Mouse (Mus musculus) midbrain, embryonic 13.5 days (tissue): ENCODE results near the gene Ppp1r15a. TPM values are rescaled to one million over a fixed set of nuclear protein-coding genes. Genes with fewer than 3 reads are reported as not detected.
"Not testable (repeated sequence)": the region's sequence is repeated elsewhere in the genome, so short reads cannot be mapped to it uniquely, and the experiment has no call there.

Experiments used
- ATAC-seq: fragments of 200-750 bp; cut with Nextera tagmentation; 2 replicates; pipeline ENCODE4 v1.8.0; 2017; ENCODE audit warnings: mild to moderate bottlenecking, moderate TSS enrichment, moderate library complexity
- H3K27ac ChIP-seq: fragments of 300-500 bp; sonication (generic); 2 replicates; pipeline ENCODE4 v1.5.1; 2015; ENCODE audit warnings: inconsistent platforms, mild to moderate bottlenecking, moderate library complexity
- H3K27me3 ChIP-seq: fragments of 300-500 bp; sonication (generic); 2 replicates; pipeline ENCODE4 v1.6.1; 2015; ENCODE audit warnings: mild to moderate bottlenecking, inconsistent platforms
- H3K36me3 ChIP-seq: fragments of 300-500 bp; sonication (generic); 2 replicates; pipeline ENCODE4 v1.6.1; 2015; ENCODE audit warnings: mild to moderate bottlenecking, inconsistent platforms
- H3K4me1 ChIP-seq: fragments of 300-500 bp; sonication (generic); replicated peaks from 2 replicates; pipeline ENCODE4 v1.6.1; 2015; ENCODE audit warnings: inconsistent platforms
- H3K4me2 ChIP-seq: fragments of 300-500 bp; sonication (generic); replicated peaks from 2 replicates; pipeline ENCODE4 v1.6.1; 2015; ENCODE audit warnings: moderate library complexity, mild to moderate bottlenecking, inconsistent platforms
- H3K4me3 ChIP-seq: fragments of 300-500 bp; sonication (generic); replicated peaks from 2 replicates; pipeline ENCODE4 v1.5.1; 2015; ENCODE audit warnings: mild to moderate bottlenecking, inconsistent platforms
- H3K9ac ChIP-seq: fragments of 300-500 bp; sonication (generic); replicated peaks from 2 replicates; pipeline ENCODE4 v1.6.1; 2015; ENCODE audit warnings: mild to moderate bottlenecking, inconsistent platforms
- H3K9me3 ChIP-seq: fragments of 300-500 bp; sonication (generic); 2 replicates; pipeline ENCODE4 v1.6.1; 2016; ENCODE audit warnings: mild to moderate bottlenecking, inconsistent platforms
- WGBS: fragments of 180-500 bp; shearing (Covaris S2); methylation state at CpG from one replicate; pipeline ENCODE4 v1.1.7; 2015; 5-methylcytosine and 5-hydroxymethylcytosine counted together
- polyA plus RNA-seq: library from polyadenylated mRNA; unstranded; fragments of >200 nt; fragmentation: Nextera tagmentation; extraction: Ambion mirVana; gene quantifications from 2 replicates; pipeline ENCODE4 v1.2.1, GENCODE M21; 2015

Ppp1r15a gene
- polyA plus RNA-seq, 1 experiment from 2014 or later, result 11.7 TPM

DNA sequence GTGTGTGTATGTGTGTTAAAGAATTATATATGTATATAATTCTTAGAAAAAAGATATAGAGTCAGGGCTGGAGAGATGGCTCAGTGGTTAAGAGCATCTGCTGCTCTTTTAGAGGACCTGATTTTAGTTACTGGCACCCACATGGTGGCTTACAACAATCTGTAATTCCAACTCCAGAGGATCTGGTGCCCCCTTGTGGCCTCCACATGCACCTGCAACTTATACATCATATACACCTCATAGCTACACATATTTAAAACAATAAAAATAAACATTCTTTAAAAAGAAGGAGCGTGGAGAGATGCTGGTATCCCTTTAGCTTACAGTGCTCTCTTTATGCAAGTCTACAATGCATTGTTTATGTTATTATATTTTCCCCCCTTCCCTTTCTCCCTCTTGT is 18.5 kb upstream of the Ppp1r15a start:
- no peaks in the 10 kb centered on the region for H3K27me3 ChIP-seq
- WGBS, result 91% methylated on average over 1 of the region's 1 CpGs

DNA sequence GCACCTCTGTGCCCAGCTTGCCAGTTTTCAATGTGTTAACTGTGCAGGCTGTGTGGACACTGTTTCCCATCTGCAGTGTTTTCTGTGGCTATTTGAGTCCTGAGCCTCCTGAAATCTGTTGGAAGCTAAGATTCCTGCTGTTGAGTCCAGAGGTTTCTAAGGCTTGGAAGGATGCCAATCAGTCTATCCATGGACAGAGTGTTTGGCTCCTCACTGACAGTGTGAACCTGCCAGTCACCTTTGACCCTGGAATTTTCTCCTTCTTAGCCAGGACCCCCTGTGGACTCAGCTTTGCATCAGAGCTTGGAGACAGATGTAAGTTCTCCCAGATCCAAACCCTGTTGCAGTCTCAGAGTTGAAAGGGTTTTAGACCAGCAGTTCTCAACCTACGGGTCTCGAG is 14.1 kb upstream of the Ppp1r15a start:
- ATAC-seq, result no peak
- no peak overlapping the region for H3K4me3 ChIP-seq

More for the DNA sequence above, 18.5 kb upstream of the Ppp1r15a start:
- H3K27ac ChIP-seq, result no peak overlapping the region
- no peak overlapping the region for H3K4me3 ChIP-seq
- H3K4me1 ChIP-seq, result no peaks in the 10 kb centered on the region
- no peak overlapping the region for H3K4me2 ChIP-seq
- no peaks in the 10 kb centered on the region for H3K9me3 ChIP-seq
- H3K36me3 ChIP-seq, result no peaks in the 10 kb centered on the region
- ATAC-seq, result no peak
- H3K9ac ChIP-seq, result no peak overlapping the region

DNA sequence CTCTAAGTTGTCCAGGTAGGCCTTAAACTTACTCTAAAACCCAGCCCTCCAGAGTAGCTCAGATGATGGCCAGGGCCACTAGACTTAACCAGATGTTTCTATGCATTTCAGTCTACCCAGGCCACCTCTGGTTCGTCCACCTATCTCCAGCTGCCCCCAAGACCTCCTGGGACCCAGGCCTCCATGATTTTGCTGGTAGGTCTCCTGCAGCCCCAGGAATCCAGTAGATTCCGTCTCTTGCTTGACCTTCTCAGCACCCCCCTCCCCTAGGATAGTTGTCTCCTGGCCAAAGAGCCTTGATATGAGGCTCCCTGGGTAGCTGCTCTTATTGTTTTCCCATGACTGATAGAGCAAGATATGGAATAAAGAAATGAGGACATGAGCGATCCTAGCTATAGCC is 13.0 kb upstream of the Ppp1r15a start:
- no peak for ATAC-seq
- Histone ChIP-seq H3K27ac (no peak overlapping the region), H3K4me3 (no peak overlapping the region)

More for the DNA sequence above, 14.1 kb upstream of the Ppp1r15a start:
- no peaks in the 10 kb centered on the region for H3K9me3 ChIP-seq
- no peaks in the 10 kb centered on the region for H3K36me3 ChIP-seq
- H3K27me3 ChIP-seq, result no peaks in the 10 kb centered on the region
- no peak overlapping the region for H3K4me2 ChIP-seq
- WGBS, result 69% methylated on average over 2 of the region's 2 CpGs
- H3K27ac ChIP-seq, result no peak overlapping the region
- H3K4me1 ChIP-seq, result peaks cover 7% of the 10 kb centered on the region
- H3K9ac ChIP-seq, result no peak overlapping the region

DNA sequence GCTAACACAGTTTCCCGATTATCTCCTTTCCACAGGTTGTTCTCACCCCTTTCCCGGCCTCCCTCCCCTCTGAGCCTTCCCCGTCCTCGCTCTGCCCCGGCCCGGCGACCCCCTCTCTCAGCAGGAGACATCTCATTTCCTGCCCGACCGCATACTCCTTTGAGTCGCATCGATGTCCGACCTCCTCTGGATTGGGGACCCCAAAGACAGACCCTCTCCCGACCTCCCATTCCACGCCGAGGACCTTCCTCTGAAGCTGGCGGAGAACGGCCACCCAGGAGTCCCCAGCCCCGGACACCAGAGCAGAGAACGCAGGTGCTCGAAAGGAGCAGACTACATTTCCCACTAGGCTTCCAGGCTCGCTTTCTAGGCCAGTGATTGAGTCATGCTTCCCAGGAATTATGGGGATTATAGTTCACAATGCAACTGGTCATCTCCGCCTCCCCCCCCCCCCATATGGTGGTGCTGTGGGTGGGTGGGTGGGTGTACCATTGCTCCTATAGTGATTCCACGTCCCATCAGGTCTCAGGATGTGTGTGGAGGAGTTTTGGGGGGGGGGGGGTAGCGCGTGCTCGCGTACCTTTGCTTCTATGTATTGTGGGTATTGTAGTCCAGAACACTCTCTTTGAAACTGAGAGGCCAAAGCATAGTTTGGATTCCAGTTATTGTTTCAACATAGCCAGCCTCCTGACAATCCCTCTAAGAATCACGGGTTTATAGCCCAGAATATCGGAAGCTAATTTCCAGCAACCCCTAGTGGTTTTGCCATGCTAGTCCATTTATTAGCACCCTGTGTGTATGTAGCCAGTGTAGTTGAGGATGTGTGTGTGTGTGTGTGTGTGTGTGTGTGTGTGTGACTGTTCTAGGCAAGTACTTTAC is 12.3 kb upstream of the Ppp1r15a start:
- Histone ChIP-seq H3K4me2 (peak overlapping the region; percentile 70), H3K4me3 (peak overlapping the region; percentile 50), H3K36me3 (no peaks in the 10 kb centered on the region), H3K27ac (no peak overlapping the region), H3K27me3 (no peaks in the 10 kb centered on the region), H3K4me1 (peaks cover 7% of the 10 kb centered on the region), H3K9ac (peak overlapping the region; percentile 68), H3K9me3 (no peaks in the 10 kb centered on the region)
- ATAC-seq, result peak; percentile 91
- 2% methylated on average over 29 of the region's 29 CpGs for WGBS

More for the DNA sequence above, 13.0 kb upstream of the Ppp1r15a start:
- H3K4me2 ChIP-seq, result no peak overlapping the region
- no peak overlapping the region for H3K9ac ChIP-seq
- H3K36me3 ChIP-seq, result no peaks in the 10 kb centered on the region
- WGBS, result 87% methylated on average over 3 of the region's 3 CpGs
- H3K27me3 ChIP-seq, result no peaks in the 10 kb centered on the region
- H3K4me1 ChIP-seq, result peaks cover 7% of the 10 kb centered on the region
- H3K9me3 ChIP-seq, result no peaks in the 10 kb centered on the region

DNA sequence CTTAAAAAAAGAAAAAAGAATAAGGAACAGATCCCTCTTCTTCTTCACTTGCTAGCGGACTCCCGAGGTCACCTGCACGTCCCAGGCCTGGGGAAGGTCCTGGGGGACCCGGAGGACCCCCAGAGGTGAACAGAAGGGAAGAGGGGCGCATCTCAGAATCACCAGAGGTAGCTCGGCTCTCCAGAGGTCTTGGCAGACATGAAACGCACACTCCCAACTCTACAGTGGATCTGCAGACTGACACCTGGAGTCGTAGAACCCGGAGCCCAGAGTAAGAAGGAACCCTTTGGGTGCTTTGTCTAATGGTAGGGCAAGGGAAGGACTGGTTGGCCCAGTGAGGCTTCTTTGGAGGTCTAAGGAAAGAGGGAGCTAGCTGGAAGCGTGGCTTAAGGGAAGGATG is 11.5 kb upstream of the Ppp1r15a start:
- Histone ChIP-seq H3K27ac (no peak overlapping the region), H3K9me3 (no peaks in the 10 kb centered on the region), H3K9ac (peak overlapping the region; percentile 68), H3K4me2 (peak overlapping the region; percentile 70), H3K27me3 (no peaks in the 10 kb centered on the region), H3K36me3 (no peaks in the 10 kb centered on the region), H3K4me3 (peak overlapping the region; percentile 50), H3K4me1 (peaks cover 7% of the 10 kb centered on the region)
- 79% methylated on average over 10 of the region's 10 CpGs for WGBS
- no peak for ATAC-seq

DNA sequence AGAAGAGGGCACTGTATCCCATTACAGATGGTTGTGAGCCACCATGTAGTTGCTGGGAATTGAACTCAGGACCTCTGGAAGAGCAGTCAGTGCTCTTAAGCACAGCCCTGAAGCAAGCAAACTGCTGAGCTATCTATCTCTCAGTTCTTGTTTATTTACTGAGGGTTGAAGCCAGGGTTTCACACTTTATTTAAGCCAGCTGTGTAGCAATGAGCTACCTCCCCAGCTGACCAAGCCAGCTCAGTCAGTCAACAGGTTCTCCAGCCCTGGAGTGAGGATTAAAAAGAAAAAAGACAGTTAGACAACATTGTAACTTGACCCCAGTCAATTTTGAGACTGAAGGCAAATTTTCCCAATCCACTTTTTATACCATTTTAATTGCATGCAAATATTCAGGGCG is 9.6 kb upstream of the Ppp1r15a start:
- no peaks in the 10 kb centered on the region for H3K9me3 ChIP-seq
- no peaks in the 10 kb centered on the region for H3K27me3 ChIP-seq
- H3K36me3 ChIP-seq, result no peaks in the 10 kb centered on the region
- WGBS, result 77% methylated on average over 1 of the region's 1 CpGs
- ATAC-seq, result no peak
- H3K4me2 ChIP-seq, result no peak overlapping the region
- H3K4me3 ChIP-seq, result no peak overlapping the region
- no peak overlapping the region for H3K27ac ChIP-seq
- H3K4me1 ChIP-seq, result peaks cover 7% of the 10 kb centered on the region
- no peak overlapping the region for H3K9ac ChIP-seq

DNA sequence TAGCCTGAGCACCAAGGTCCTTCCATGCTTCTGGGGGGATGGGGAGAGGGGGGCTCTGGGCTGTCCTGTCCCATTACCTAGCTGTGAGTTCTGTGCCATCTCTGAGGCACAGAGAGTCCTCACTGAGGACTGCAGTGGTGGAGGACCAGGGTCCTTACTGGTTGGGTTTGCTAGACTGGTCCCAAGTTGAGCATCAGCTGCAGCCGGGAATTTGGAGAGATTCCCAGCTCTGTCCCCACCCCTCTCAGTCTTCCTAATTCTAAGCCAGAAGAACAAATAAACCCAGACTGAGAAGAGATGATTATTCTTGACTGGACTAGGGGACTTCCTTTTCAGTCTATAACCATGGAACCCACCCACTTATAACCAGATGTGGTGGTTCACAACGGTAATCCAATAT is 4.6 kb upstream of the Ppp1r15a start:
- Histone ChIP-seq H3K9me3 (no peaks in the 10 kb centered on the region), H3K9ac (no peak overlapping the region), H3K36me3 (no peaks in the 10 kb centered on the region), H3K4me1 (peaks cover 6% of the 10 kb centered on the region), H3K27me3 (no peaks in the 10 kb centered on the region), H3K27ac (no peak overlapping the region), H3K4me2 (no peak overlapping the region), H3K4me3 (no peak overlapping the region)
- 89% methylated on average over 2 of the region's 2 CpGs for WGBS
- ATAC-seq, result no peak

DNA sequence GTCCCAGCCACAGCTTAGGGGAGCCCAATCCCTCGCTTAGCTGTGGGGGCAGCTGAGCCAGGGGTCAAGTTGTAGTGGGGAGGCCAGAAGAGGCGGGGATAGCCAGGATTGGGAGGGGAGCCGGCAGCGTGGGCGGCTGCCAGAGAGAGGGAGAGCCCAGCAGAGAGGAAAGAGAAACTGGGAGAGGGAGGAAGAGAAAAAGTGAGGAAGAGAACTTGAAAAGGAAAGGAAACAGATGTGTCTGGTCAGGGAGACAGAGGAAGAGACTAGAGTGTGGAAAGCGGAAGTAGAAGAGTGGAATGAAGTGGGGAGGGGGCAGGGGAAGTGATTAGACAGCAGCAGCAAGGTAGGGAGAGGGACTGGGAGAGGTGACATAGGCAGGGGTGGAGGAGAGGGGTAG is 3.4 kb upstream of the Ppp1r15a start:
- Histone ChIP-seq H3K9ac (no peak overlapping the region), H3K9me3 (no peaks in the 10 kb centered on the region), H3K4me2 (no peak overlapping the region), H3K36me3 (no peaks in the 10 kb centered on the region), H3K4me3 (no peak overlapping the region), H3K27ac (no peak overlapping the region), H3K4me1 (peaks cover 17% of the 10 kb centered on the region), H3K27me3 (0 out of 2 replicates have a peak, but pooled peaks cover 3% of the 10 kb centered on the region)
- WGBS, result 21% methylated on average over 6 of the region's 6 CpGs
- ATAC-seq, result no peak

DNA sequence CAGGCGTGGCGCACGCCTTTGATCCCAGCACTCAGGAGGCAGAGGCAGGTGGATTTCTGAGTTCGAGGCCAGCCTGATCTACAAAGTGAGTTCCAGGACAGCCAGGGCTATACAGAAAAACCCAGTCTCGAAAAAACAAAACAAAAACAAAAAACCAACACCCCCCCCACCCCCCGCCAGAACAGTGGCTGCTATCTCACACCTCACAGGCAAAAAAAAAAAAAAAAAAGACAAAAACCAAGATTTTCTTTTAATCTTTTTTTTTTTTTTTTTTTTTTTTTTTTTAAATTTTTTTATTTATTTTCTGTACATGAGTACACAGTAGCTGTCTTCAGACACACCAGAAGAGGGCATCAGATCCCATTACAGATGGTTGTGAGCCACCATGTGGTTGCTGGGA is 1.1 kb upstream of the Ppp1r15a start:
- H3K27ac ChIP-seq, H3K9ac ChIP-seq, H3K4me3 ChIP-seq, H3K9me3 ChIP-seq, H3K36me3 ChIP-seq, H3K27me3 ChIP-seq, ATAC-seq, H3K4me2 ChIP-seq: not testable (repeated sequence)
- H3K4me1 ChIP-seq, result peaks cover 32% of the 10 kb centered on the region
- 91% methylated on average over 6 of the region's 6 CpGs for WGBS

DNA sequence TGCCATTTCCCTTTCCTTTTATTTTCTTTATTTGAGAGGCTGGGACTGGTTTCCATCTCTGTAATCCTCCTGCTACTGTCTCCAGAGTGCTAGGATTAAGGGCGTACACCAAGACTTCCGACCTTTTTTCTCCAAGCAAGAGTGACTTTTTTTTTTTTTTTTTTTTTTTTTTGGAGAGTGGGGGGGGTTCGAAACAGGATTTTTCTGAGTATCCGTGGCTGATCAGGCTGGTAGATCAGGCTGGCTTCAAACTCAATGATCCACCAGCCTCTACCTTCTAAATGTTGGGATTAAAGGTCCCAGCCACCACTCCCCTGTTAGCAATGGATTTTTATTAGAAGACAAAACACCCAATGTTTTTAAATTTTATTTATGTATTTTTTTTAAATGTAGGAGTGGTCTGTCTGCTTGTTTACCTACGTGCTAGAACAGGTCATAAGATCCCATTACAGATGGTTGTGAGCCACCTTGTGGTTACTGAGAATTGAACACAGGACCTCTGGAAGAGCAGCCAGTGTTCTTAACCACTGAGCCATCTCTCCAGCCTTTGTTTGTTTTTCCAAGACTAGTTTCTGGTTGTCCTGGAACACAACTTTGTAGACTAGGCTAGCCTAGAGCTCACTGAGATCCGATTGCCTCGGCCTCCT is 529 bp upstream of the Ppp1r15a start:
- no peaks in the 10 kb centered on the region for H3K36me3 ChIP-seq
- H3K27ac ChIP-seq, result peak overlapping the region; percentile 74; the same call in 1 of the 2 replicates
- H3K9ac ChIP-seq, result peak overlapping the region; percentile 86
- ATAC-seq, result no peak
- H3K4me1 ChIP-seq, result peaks cover 33% of the 10 kb centered on the region
- H3K27me3 ChIP-seq, result 0 out of 2 replicates have a peak, but pooled peaks cover 3% of the 10 kb centered on the region
- H3K4me3 ChIP-seq, result peak overlapping the region; percentile 72
- H3K9me3 ChIP-seq, result no peaks in the 10 kb centered on the region
- peak overlapping the region; percentile 92 for H3K4me2 ChIP-seq
- 25% methylated on average over 7 of the region's 7 CpGs for WGBS

DNA sequence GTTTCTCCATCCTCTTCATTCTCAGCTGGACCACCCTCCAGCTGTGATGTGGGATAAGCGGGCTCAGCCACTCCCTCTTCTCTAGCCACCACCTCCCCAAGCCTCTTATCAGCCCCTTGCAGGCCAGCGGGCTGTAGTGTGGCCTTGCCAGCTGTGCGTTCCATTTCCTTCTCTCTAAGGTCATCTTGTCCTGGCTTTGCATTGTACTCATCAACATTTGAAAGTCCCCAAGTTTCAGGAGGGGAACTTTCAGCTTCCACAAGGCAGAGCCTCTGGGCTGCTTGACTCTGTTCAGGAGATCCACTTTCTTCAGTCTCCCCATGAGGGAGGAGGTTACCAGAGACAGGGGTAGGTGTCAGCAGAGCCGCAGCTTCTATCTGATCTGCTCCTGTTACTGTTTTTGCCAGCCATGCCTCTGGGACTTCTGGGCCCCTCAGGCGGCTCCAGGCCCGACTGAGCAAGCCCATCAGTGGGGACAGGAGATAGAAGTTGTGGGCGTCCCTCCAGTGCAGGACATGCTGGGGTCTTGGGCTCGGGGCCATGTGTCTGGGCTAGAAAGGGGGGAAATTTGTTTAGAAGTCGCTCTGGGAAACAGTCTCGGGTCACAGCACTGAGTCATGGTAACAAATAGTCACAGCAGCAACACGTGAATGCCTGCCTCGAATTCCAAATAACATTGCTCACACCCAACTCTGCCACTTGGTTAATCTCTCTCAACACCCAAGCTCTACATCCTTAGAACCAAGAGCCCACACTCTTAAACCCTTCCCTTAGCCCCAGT is 1.0 kb downstream of the Ppp1r15a start:
- Histone ChIP-seq H3K4me3 (peak overlapping the region; percentile 72), H3K27me3 (0 out of 2 replicates have a peak, but pooled peaks cover 3% of the 10 kb centered on the region), H3K4me2 (peak overlapping the region; percentile 92), H3K4me1 (peaks cover 33% of the 10 kb centered on the region), H3K9ac (peak overlapping the region; percentile 86), H3K27ac (peak overlapping the region; percentile 74; the same call in 1 of the 2 replicates), H3K36me3 (no peaks in the 10 kb centered on the region), H3K9me3 (no peaks in the 10 kb centered on the region)
- no peak for ATAC-seq
- WGBS, result 25% methylated on average over 12 of the region's 12 CpGs
